Mouse (Mus musculus) heart, adult 9 months (tissue): ENCODE measurements at regions not wholly inside any gene's neighbourhood (a gene's known extent, or its start where the extent isn't known, plus 50 kb on each side); places are given as distances from the start of the nearest gene placed in this dataset.
A peak's percentile ranks its signal among the peaks of the same experiment; 100 is the strongest.

ENCODE experiments used
- DNase-seq, 2 experiments: peaks; one replicate each; pipeline ENCODE4 v3.0.0; 2022; ENCODE audit warnings: low spot score in 2 of 2

- DNase-seq: no peak
These were observed 52.7 kb upstream of the Trpc4 start for GRCm38 (mm10) chr3:54103098-54103497.

GRCm38 (mm10) chr3:54083634-54084033, 72.2 kb upstream of the Trpc4 start:
- DNase-seq: no peak

GRCm38 (mm10) chr3:54076461-54076860, 79.4 kb upstream of the Trpc4 start:
- no peak for DNase-seq

- no peak for DNase-seq
These were observed 95.2 kb upstream of the Trpc4 start for GRCm38 (mm10) chr3:54060653-54061052.

GRCm38 (mm10) chr3:54054376-54054775, 101.5 kb upstream of the Trpc4 start:
- DNase-seq: no peak

GRCm38 (mm10) chr3:54049370-54049769, 106.5 kb upstream of the Trpc4 start:
- DNase-seq: no peak

- DNase-seq: no peak
These were observed 107.7 kb upstream of the Trpc4 start for GRCm38 (mm10) chr3:54048091-54048670.

GRCm38 (mm10) chr3:54027365-54027764, 128.5 kb upstream of the Trpc4 start:
- no peak for DNase-seq

- no peak for DNase-seq
These were observed 135.6 kb upstream of the Trpc4 start for GRCm38 (mm10) chr3:54020196-54020595.

GRCm38 (mm10) chr3:54017943-54018649, 137.7 kb upstream of the Trpc4 start:
- no peak for DNase-seq

GRCm38 (mm10) chr3:54016877-54017276, 139.0 kb upstream of the Trpc4 start:
- no peak for DNase-seq

- no peak for DNase-seq
These were observed 144.8 kb upstream of the Trpc4 start for GRCm38 (mm10) chr3:54011016-54011415.

- no peak for DNase-seq
These were observed 129.4 kb upstream of the Ufm1 start for GRCm38 (mm10) chr3:53992993-53993392.

- DNase-seq: no peak
These were observed 125.2 kb upstream of the Ufm1 start for GRCm38 (mm10) chr3:53988796-53989195.

- DNase-seq: no peak
These were observed 124.6 kb upstream of the Ufm1 start for GRCm38 (mm10) chr3:53988256-53988655.

- DNase-seq: no peak
These were observed 123.7 kb upstream of the Ufm1 start for GRCm38 (mm10) chr3:53987316-53987715.

GRCm38 (mm10) chr3:53984743-53985550, 121.3 kb upstream of the Ufm1 start:
- no peak for DNase-seq

GRCm38 (mm10) chr3:53982311-53982710, 118.7 kb upstream of the Ufm1 start:
- no peak for DNase-seq

- DNase-seq: no peak
These were observed 118.0 kb upstream of the Ufm1 start for GRCm38 (mm10) chr3:53981585-53981984.

- no peak for DNase-seq
These were observed 113.9 kb upstream of the Ufm1 start for GRCm38 (mm10) chr3:53977379-53978080.

GRCm38 (mm10) chr3:53974905-53975551, 111.4 kb upstream of the Ufm1 start:
- DNase-seq: peak in 1 of 2 experiments; percentile 4
